Mouse (Mus musculus) embryonic fibroblast, embryonic 13.5 days (primary cell): ENCODE results near the gene Zfp668.

Source experiments
- CTCF ChIP-seq: IDR thresholded peaks from 2 replicates; pipeline ENCODE4 v1.5.1; 2011; ENCODE audit warnings: mild to moderate bottlenecking, control low read depth, low read length, moderate library complexity, borderline replicate concordance; ENCODE audit not compliant: insufficient read depth
- POLR2A ChIP-seq: IDR thresholded peaks from 2 replicates; pipeline ENCODE4 v1.6.1; 2011; ENCODE audit warnings: low read depth, mild to moderate bottlenecking, control low read depth, low read length, moderate library complexity

DNA sequence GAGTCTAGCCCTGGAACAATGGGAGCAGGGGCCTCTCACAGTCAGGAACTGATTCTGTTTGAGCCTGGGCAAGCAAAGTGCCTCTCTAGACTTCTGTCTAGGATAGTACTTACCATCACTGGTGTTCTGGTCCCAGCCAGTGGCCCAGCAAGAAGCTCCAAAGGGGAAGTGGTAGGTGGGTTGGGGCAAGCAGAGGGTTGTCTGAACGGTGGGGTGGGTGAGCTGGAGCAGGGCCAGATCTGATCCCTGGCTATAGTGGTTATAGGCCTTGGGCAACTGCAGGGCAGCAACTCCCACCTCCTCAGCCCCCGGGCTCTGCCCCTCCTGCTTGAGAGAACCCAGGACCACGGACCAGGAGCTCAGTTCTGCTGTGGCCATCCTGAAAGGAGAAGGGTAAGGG lies 12.2 kb upstream of the Zfp668 start:
- TF ChIP-seq CTCF (no peak), POLR2A (no peak)
